Mouse (Mus musculus): ENCODE measurements around the gene Itpka.
"Not testable (repeated sequence)": the region's sequence is repeated elsewhere in the genome, so short reads cannot be mapped to it uniquely, and the experiment has no call there.

Gene Itpka

GRCm38 (mm10) chr2:119741581-119742411 lies at the start of gene Itpka:
Gene Itpka (plus strand): TSS chr2:119742337.
- no peak for DNase-seq (ENCODE audit: extremely low spot score, low read depth, low spot score)

GRCm38 (mm10) chr2:119694826-119695225 lies 47.3 kb upstream of the Itpka start:
- no peak for DNase-seq (ENCODE audit: extremely low spot score, low read depth, low spot score)

GRCm38 (mm10) chr2:119696111-119696510 lies 46.0 kb upstream of the Itpka start:
- DNase-seq (ENCODE audit: extremely low spot score, low read depth, low spot score): no peak

DNA sequence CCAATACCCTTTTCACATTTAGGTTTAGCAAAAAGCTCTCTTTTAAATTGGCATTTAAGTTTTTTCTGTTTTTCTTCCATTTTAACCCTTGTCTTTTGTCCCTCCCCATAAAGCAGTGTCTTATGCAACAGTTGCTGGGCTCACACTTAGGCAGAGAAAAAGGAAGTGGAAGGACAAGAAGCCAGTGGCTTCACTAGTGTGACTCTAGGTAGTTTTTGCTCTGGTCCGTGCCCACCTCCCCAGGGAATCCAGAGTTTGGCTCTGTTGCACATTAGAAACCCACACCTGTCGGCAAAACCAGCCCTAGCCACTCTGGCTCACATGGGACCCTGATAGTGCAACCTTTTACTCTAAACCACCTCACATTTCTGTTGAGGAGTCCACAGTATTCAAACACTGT lies 43.7 kb upstream of the Itpka start:
- no peak for DNase-seq (ENCODE audit: extremely low spot score, low read depth, low spot score)

- DNase-seq (ENCODE audit: extremely low spot score, low read depth, low spot score): no peak
Observed at GRCm38 (mm10) chr2:119699962-119700361, 42.2 kb upstream of the Itpka start.

DNA sequence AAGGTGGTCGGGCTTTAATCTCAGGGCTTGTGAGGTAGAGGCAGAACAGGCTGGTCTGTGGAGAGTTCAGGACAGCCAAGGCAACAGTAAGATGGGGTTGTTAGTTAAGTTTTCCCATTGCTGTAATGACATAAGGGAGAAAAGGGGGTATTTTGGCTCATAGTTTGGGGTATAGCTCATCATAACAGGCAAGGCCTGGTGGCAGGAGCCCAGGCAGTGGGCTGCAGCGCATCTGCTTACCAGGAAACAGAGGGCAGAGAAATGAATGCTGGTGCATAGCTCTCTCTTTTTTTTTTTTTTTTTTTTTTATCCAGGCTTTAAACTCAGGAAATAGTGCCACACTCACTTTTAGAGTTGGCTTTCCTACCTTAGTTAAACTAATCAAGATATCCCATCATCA lies 39.0 kb upstream of the Itpka start:
- no peak for DNase-seq (ENCODE audit: extremely low spot score, low read depth, low spot score)

GRCm38 (mm10) chr2:119707676-119708075 lies 34.5 kb upstream of the Itpka start:
- no peak for DNase-seq (ENCODE audit: extremely low spot score, low read depth, low spot score)

GRCm38 (mm10) chr2:119710011-119710410 lies 32.1 kb upstream of the Itpka start:
- DNase-seq (ENCODE audit: extremely low spot score, low read depth, low spot score): no peak

DNA sequence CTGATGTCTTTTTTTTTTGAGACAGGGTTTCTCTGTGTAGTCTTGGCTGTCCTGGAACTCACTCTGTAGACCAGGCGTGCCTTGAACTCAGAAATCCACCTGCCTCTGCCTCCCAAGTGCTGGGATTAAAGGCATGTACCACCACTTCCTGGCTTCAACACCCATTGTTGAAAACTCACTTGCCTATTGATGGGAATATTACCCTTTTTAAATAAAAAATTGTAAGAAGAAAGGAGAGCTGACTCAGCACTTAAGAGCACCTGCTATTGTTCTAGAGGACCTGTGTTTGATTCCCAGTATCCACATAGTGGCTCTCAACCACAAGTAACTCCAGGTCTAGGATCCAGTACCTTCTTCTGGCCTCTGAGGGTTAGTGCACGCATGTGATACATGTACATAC lies 26.3 kb upstream of the Itpka start:
- not testable (repeated sequence) for DNase-seq (ENCODE audit: extremely low spot score, low read depth, low spot score)

- no peak for DNase-seq (ENCODE audit: extremely low spot score, low read depth, low spot score)
Observed at GRCm38 (mm10) chr2:119721070-119721469, 21.1 kb upstream of the Itpka start.

- no peak for DNase-seq (ENCODE audit: extremely low spot score, low read depth, low spot score)
Observed at GRCm38 (mm10) chr2:119727762-119728416, 14.2 kb upstream of the Itpka start.

DNA sequence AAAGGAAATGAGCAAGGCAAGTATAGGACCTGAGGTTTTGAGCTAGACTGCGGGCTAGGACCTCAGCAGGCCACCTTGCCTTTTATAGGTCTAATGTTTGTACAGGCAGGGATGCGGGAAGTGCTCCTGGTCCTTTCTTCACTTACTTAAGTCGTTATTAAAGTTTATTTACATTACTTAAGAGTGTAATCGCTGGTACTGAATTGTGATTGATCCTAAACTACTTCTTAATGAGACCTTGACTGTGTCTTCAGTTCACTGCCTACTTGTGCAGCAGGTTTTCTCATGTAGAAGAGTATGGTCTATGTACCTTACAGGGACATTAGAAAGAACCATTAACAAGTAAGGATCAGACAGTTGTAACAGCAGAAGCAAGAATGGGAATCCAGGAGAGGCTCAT lies 11.4 kb upstream of the Itpka start:
- no peak for DNase-seq (ENCODE audit: extremely low spot score, low read depth, low spot score)

GRCm38 (mm10) chr2:119737124-119737523 lies 5.0 kb upstream of the Itpka start:
- no peak for DNase-seq (ENCODE audit: extremely low spot score, low read depth, low spot score)

DNA sequence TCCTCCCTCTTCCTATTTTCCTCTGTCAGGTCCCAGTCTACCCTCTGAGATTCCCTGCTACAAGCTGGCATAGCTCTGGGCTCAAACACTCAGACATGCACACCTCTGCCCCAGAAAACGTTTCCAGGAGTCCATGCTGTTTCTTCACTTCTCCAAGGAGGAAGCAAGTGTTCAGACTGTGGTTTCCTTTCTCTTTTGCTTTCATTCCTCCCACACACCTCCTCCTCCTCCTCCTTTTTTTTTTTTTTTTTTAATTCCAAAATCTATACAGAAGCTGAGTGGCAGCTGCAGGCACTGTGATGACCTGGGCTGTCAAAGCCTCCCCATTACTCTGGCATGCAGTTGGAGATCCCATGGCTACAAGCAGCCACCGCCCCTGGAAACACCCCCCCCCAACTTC lies 1.6 kb upstream of the Itpka start:
- DNase-seq (ENCODE audit: extremely low spot score, low read depth, low spot score): no peak

- no peak for DNase-seq (ENCODE audit: extremely low spot score, low read depth, low spot score)
Observed at GRCm38 (mm10) chr2:119742461-119743175, 481 bp downstream of the Itpka start.

- DNase-seq (ENCODE audit: extremely low spot score, low read depth, low spot score): no peak
Observed at GRCm38 (mm10) chr2:119743176-119743807, 1.2 kb downstream of the Itpka start.

DNA sequence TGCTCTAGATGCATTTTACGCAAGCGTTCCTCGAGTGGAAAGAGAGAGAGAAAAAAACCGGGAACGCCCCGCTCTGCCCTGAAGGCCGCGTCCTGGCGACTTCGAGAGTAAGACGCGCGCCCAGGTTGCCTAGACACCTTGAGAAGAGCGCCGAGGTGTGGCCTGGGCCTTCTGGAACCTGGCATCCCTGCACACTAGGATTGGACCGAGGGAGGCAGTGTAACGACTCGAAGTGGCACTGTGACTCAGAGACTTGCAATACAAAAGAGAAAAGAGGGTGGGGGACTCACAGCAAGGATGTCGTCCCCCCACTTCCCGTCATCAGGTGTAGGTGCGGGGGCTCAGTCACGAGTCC lies 1.6 kb downstream of the Itpka start:
- no peak for DNase-seq (ENCODE audit: extremely low spot score, low read depth, low spot score)

- no peak for DNase-seq (ENCODE audit: extremely low spot score, low read depth, low spot score)
Observed at GRCm38 (mm10) chr2:119744163-119745111, 2.3 kb downstream of the Itpka start.

DNA sequence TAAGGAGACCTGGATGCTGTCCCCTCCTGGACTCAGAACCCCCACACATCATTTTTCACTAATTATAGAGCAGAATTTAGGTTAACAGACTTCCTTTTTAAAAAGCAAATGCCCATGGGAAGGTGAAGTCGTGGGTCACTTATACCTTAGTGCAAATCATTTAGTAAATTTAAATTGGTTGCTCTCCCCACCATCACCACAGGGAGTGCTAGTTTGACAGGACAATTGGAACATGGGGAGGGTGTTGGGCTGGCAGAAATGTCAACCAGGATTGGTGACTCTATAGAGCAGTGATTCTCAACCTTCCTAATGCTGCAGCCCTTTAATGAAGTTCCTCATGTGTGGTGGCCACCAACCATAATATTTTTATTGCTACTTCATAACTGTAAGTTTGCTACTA lies 3.1 kb downstream of the Itpka start:
- DNase-seq (ENCODE audit: extremely low spot score, low read depth, low spot score): no peak

GRCm38 (mm10) chr2:119747554-119747953 lies 5.4 kb downstream of the Itpka start:
- DNase-seq (ENCODE audit: extremely low spot score, low read depth, low spot score): no peak

Measured in hindlimb bud, embryonic 11.5 days (tissue).